Comparison of ENCODE assay signal across 8 mouse cellular contexts in the genomic region with DNA sequence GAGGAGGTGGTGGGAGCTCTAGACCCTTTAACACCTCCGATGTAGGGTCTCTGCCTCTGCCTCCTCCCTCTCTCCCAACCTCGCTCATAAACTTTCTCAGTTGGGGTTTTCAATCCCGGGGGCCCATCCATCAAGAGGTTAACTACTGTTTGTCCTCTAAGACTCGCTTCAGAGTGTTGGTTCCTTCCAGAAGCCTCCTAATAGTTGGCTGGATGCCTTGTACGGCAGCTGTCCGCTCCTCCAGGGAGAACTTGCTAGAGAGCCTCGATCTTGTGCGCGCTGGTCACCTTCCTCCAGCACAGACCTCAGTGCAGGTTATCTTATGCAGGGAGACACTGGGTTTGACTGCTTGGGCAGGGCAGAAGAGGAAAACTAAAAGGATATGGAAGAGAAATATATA. TPM values are rescaled to one million over a fixed set of nuclear protein-coding genes. Genes with fewer than 3 reads are reported as not detected.
DNase-seq lines count a peak whose midpoint lies in the region; ATAC-seq and TF ChIP-seq lines count a peak whose summit lies in the region.
"Had no signal": no experiment of that assay in that cellular context is flagged by ENCODE, and none has a peak within 500 bp of the region (broad histone marks: within the 10 kb centered on the region; RNA-seq: fewer than 3 reads in every experiment).

No protein-coding gene starts in this region.

- no peaks in the 10 kb centered on the region for H3K27me3 ChIP-seq in kidney, adult 2 months (replicated peaks; ENCODE audit: control insufficient read depth, insufficient read depth, low read length)
- H3K27me3 ChIP-seq in intestine, embryonic 16.5 days (replicated peaks; ENCODE audit: control insufficient read depth, insufficient read depth, low read length), result no peaks in the 10 kb centered on the region
- no peaks in the 10 kb centered on the region for H3K27me3 ChIP-seq in neural tube, embryonic 12.5 days (replicated peaks)

- no peaks in the 10 kb centered on the region for H3K9me3 ChIP-seq in intestine, embryonic 16.5 days (ENCODE audit: control insufficient read depth, low read length)
- H3K9me3 ChIP-seq in neural tube, embryonic 12.5 days, result no peaks in the 10 kb centered on the region

- TF ChIP-seq CTCF in kidney, adult 2 months (conservative IDR thresholded peaks at IDR 0.05; ENCODE audit: insufficient read depth, insufficient read length, low read depth, low read length), result no peak

- peak; percentile 78 for DNase-seq in kidney, postnatal 10 days
- no peak for DNase-seq in kidney, adult 2 months
- peak; percentile 20 for DNase-seq in gastrocnemius, postnatal 10 days
- no peak for DNase-seq in B cell, adult 2 months
- no peak for DNase-seq in adrenal gland, postnatal 25 days

- peak overlapping the region; percentile 60 for H3K4me2 ChIP-seq in intestine, embryonic 16.5 days (ENCODE audit: low read depth, low read length)
- peak overlapping the region; percentile 56; the same call in 1 of the 2 replicates for H3K4me2 ChIP-seq in neural tube, embryonic 12.5 days (replicated peaks)

- 62% methylated on average over 9 of the region's 9 CpGs for WGBS in kidney, adult 2 months
- 43% methylated on average over 9 of the region's 9 CpGs for WGBS in intestine, embryonic 16.5 days
- 69% methylated on average over 9 of the region's 9 CpGs for WGBS in neural tube, embryonic 12.5 days

- no peaks in the 10 kb centered on the region for H3K36me3 ChIP-seq in kidney, adult 2 months (ENCODE audit: control insufficient read depth, insufficient read depth, low read length)
- no peaks in the 10 kb centered on the region for H3K36me3 ChIP-seq in intestine, embryonic 16.5 days (ENCODE audit: control insufficient read depth, insufficient read depth, low read length)
- no peaks in the 10 kb centered on the region for H3K36me3 ChIP-seq in neural tube, embryonic 12.5 days

- no peak overlapping the region for H3K27ac ChIP-seq in kidney, adult 2 months (ENCODE audit: insufficient read depth, low read depth, low read length)
- H3K27ac ChIP-seq in intestine, embryonic 16.5 days (ENCODE audit: low read length), result peak overlapping the region; percentile 82
- H3K27ac ChIP-seq in neural tube, embryonic 12.5 days, result no peak overlapping the region

- H3K4me1 ChIP-seq in kidney, adult 2 months (ENCODE audit: control insufficient read depth, insufficient read depth, low read length), result no peaks in the 10 kb centered on the region
- H3K4me1 ChIP-seq in intestine, embryonic 16.5 days (ENCODE audit: control insufficient read depth, insufficient read depth, low read length), result peaks cover 10% of the 10 kb centered on the region
- H3K4me1 ChIP-seq in neural tube, embryonic 12.5 days, result peaks cover 15% of the 10 kb centered on the region

- H3K9ac ChIP-seq in intestine, embryonic 16.5 days (ENCODE audit: low read depth, low read length), result no peak overlapping the region
- H3K9ac ChIP-seq in neural tube, embryonic 12.5 days, result no peak overlapping the region

- TF ChIP-seq POLR2A in kidney, adult 2 months (IDR thresholded peaks at IDR 0.05; ENCODE audit: low read depth, low read length), result no peak

- ATAC-seq in intestine, embryonic 16.5 days, result no peak
- ATAC-seq in neural tube, embryonic 12.5 days (ENCODE audit: low FRiP score, low read depth), result no peak

- H3K4me3 ChIP-seq in kidney, adult 2 months (ENCODE audit: insufficient read depth, low read depth, low read length), result no peak overlapping the region
- H3K4me3 ChIP-seq in intestine, embryonic 16.5 days (ENCODE audit: low read length), result no peak overlapping the region
- H3K4me3 ChIP-seq in neural tube, embryonic 12.5 days, result no peak overlapping the region

RNA-seq across cellular contexts. Expression of gene Ccdc42, which starts 35.9 kb away (rescaled TPM):
- 0.33 TPM in 1 of 2 replicates, not detected in the other for polyA plus RNA-seq in kidney, adult 2 months (2012; rRNA removed)
- under 1 TPM in 1 of 2 experiments, not detected in 1; 0.31 TPM for total RNA-seq in gastrocnemius, postnatal 10 days (2021)
- 0.38 TPM in 1 of 2 replicates, not detected in the other for polyA plus RNA-seq in intestine, embryonic 16.5 days (2015; fragmentation: Nextera tagmentation; extraction: Ambion mirVana)
- 0.79 TPM in 1 of 2 replicates, not detected in the other for polyA plus RNA-seq in neural tube, embryonic 12.5 days (2016; fragmentation: Nextera tagmentation; extraction: Ambion mirVana)
- not detected in 2 replicates for total RNA-seq in adrenal gland, postnatal 25 days (2021)
- total RNA-seq: common myeloid progenitor, adult 5-6 weeks had no signal

Comparison
In these comparisons a context has a peak if more than half of its experiments do, and no peak if none do; other contexts are left out.
1. DNase-seq: peak in kidney, postnatal 10 days (single experiment) and gastrocnemius, postnatal 10 days (single experiment); none in kidney, adult 2 months (single experiment), B cell, adult 2 months (0 of 2) and adrenal gland, postnatal 25 days (single experiment).